Mouse (Mus musculus) ES-CJ7 (cell line): Measurements from ENCODE around the gene Tlx3.

Experiments used
- DNase-seq: peaks from one replicate; pipeline ENCODE4 v3.0.0; 2011; ENCODE audit warnings: low read depth, low spot score

The Tlx3 gene

GRCm38 (mm10) chr11:33197673-33198072 lies 5.7 kb downstream of the Tlx3 start:
- DNase-seq: no peak

GRCm38 (mm10) chr11:33197133-33197514 lies 6.3 kb downstream of the Tlx3 start:
- no peak for DNase-seq

- DNase-seq: no peak
Measured at GRCm38 (mm10) chr11:33196447-33197132, 6.8 kb downstream of the Tlx3 start.

GRCm38 (mm10) chr11:33195531-33196446 lies 7.6 kb downstream of the Tlx3 start:
- no peak for DNase-seq

- no peak for DNase-seq
Measured at GRCm38 (mm10) chr11:33195061-33195460, 8.3 kb downstream of the Tlx3 start.

- peak; percentile 71 for DNase-seq
Measured at GRCm38 (mm10) chr11:33193695-33194094, 9.7 kb downstream of the Tlx3 start.

GRCm38 (mm10) chr11:33181804-33182203 lies 21.6 kb downstream of the Tlx3 start:
- DNase-seq: no peak

GRCm38 (mm10) chr11:33180701-33181116 lies 22.7 kb downstream of the Tlx3 start:
- DNase-seq: peak; percentile 62

GRCm38 (mm10) chr11:33179802-33180201 lies 23.6 kb downstream of the Tlx3 start:
- DNase-seq: peak; percentile 68

GRCm38 (mm10) chr11:33176525-33177245 lies 26.7 kb downstream of the Tlx3 start:
- DNase-seq: peak; percentile 76

GRCm38 (mm10) chr11:33175768-33176167 lies 27.6 kb downstream of the Tlx3 start:
- no peak for DNase-seq

- peak; percentile 81 for DNase-seq
Measured at GRCm38 (mm10) chr11:33170489-33170888, 32.9 kb downstream of the Tlx3 start.

- peak; percentile 100 for DNase-seq
Measured at GRCm38 (mm10) chr11:33162998-33163506, 40.3 kb downstream of the Tlx3 start, which contains the start of gene Npm1. Gene Npm1 (minus strand): TSS chr11:33163206.

GRCm38 (mm10) chr11:33162211-33162997 lies 41.0 kb downstream of the Tlx3 start:
- peak; percentile 88 for DNase-seq

GRCm38 (mm10) chr11:33159741-33160140 lies 43.6 kb downstream of the Tlx3 start:
- DNase-seq: no peak

GRCm38 (mm10) chr11:33157453-33158196 lies 45.8 kb downstream of the Tlx3 start:
- no peak for DNase-seq

- DNase-seq: no peak
Measured at GRCm38 (mm10) chr11:33156436-33157015, 46.9 kb downstream of the Tlx3 start.

- no peak for DNase-seq
Measured at GRCm38 (mm10) chr11:33154459-33154858, 48.9 kb downstream of the Tlx3 start.

- DNase-seq: no peak
Measured at GRCm38 (mm10) chr11:33152997-33153396, 50.4 kb downstream of the Tlx3 start.

GRCm38 (mm10) chr11:33151780-33152145 lies 51.6 kb downstream of the Tlx3 start:
- DNase-seq: no peak
